Mouse (Mus musculus) gastrocnemius, adult 8-10 months (tissue): ENCODE measurements at regions not wholly inside any gene's neighbourhood (a gene's known extent, or its start where the extent isn't known, plus 50 kb on each side); places are given as distances from the start of the nearest gene placed in this dataset.

ENCODE experiments used
- DNase-seq, 2 experiments: peaks; one replicate each; pipeline ENCODE4 v3.0.0; 2022; ENCODE audit warnings: low spot score in 2 of 2

DNA sequence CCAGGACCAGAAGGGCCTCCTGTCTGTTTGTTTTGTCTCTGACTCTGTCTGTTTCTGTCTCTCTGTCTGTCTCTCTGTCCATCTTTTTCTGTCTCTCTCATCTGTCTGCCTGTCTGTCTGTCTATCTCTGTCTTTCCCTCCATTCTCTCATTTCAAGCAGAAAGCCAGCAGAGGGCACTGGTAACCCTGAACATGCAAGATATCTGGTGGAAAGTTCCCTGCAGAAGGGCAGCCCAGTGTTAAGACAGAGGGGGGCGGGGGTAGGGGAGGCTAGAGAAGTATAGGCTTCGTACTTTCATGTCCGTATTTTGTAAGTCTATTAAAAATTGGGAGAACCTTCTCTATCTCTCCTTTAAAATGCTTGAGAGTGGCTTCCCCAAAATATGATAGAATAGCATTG is 370.4 kb upstream of the Nr5a2 start:
- no peak for DNase-seq

DNA sequence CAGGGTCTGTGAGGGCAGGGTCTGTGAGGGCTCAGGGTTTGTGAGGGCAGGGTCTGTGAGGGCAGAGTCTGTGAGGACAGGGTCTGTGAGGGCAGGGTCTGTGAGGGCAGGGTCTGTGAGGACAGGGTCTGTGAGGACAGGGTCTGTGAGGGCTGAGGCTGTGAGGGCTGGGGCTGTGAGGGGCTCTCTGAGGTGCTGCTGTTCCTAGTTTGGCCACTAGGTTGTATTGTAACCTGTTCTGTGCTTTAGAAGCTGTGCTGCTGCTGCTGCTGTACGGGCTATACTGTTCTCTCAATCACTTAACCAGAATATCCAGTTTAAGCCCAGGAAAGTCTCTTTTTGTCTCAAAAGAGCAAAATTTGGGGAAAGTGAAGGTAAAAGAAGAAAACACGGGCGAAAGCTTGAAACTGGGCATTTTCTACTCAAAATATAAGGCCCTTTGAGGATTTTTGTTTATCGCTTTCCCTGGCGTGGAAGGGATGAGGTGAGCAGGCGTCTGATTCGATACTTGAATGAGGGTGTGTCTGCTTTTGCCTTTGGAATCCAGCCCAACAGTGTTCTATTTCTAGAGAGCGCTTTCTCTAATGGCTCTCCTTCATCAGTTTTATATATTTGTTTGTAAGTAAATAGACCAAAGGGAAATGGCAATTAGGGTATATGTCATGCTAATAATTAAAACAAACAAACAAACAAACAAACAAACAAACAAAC is 363.8 kb upstream of the Nr5a2 start:
- DNase-seq: no peak

DNA sequence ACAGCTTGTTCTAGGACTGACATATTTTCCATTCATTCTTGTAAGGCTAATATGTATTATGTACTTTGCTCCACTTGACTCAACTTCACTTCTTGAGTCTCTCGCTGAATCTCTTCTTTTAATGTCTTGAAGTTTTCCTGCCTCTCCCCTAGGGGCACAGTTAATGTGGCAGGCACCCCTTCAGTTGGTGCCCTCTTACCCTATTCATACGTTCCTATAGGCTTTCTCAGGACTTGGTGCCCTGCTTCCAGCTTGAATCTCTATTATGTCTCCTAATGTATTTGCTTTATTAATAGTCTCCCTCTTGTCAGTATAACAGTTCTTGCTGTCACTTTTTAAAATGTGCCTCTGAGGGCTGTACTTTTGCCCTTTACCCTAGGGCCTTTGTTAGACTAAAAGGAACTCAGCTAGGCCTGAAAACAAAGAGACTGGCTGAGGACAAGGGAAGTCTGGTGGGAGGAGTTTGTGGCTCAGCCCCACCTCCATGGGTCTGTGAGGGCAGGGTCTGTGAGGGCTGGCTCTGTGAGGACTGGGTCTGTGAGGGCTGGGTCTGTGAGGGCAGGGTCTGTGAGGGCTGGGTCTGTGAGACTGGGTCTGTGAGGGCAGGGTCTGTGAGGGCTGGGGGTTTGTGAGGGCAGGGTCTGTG is 362.9 kb upstream of the Nr5a2 start:
- DNase-seq: no peak

DNA sequence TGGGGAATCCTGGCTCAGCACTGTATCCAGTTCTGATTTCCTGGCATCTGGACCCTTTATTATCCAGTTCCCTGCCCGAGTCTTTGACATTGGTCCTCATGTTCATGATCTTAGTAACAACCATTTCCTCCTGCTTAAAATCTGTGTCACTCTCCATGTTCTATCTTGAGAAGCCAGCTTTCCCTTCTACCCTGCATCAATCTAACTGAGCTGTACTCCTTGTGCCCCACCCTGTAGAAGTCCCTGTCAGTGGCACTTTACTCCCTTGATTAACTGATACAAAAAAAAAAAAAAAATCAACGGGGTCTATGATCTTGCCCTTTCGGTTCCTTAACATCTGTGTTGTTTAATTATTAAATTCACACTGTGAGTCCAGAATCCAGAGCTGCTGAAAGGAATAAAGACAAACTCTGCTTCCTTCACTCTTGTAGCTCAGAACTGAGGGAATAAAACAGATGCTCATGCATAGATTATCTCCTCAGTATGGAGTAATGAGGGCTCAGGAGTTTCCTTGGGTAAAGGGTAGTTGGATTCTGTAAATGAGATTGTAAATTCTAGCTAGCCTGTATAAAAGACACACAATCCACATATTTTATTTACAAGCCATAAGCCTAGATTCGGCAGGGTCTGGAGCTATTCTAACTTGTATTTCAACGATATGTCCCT is 342.6 kb upstream of the Nr5a2 start:
- no peak for DNase-seq

DNA sequence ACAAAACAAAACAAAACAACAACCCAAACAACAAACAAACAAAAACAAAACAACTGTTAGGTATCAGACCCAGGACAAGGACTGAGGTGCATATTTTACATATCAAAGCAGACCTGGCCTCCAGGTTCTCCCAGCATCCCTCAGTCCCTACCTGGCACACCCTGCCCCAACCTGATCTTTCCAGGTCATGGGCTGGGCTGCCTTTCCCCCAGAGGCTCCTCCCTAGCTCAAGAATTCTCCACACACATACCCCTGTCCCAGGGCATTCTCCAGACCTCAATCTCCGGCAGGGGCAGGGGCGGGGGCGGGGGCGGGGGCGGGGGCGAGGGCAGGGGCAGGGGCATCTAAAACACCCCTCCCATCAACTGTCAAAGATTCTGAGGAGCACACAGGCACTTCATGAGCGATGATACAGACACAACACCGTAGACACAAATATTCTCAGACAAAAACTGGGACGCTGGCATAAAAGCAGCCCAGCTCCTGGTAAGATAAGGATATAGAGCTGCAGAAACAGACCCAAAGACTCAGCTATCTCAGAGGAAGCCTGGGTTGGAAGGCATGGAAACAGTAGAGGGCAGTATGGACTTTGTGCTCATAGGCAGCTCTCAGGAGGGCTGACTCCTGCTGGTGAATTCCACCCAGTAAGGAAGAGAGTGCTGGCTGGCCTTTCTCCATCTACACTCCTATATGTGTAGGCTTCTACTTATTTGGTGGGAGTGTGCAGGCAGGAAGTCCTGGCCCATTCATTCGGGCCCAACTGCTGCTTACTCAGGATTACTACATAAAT is 337.7 kb upstream of the Nr5a2 start:
- DNase-seq: no peak

DNA sequence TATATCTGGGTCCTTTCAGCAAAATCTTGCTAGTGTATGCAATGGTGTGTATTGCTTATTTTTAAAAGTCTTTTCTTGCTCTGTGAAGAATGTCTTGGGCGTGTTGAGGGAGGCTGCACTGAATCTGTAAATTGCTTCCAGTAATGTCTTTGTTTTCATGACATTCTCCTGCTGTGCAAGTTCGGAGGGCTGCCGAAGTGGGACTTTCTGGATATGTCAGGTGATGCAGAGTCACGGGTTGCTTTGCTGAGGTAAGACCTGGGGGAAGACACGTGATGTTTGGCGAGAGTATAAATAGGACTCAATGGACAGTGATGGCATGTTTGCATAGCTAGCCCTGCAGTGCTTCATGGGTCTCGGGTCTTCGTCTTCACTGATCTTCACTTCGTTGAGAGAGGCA is 329.2 kb upstream of the Nr5a2 start:
- DNase-seq: no peak

DNA sequence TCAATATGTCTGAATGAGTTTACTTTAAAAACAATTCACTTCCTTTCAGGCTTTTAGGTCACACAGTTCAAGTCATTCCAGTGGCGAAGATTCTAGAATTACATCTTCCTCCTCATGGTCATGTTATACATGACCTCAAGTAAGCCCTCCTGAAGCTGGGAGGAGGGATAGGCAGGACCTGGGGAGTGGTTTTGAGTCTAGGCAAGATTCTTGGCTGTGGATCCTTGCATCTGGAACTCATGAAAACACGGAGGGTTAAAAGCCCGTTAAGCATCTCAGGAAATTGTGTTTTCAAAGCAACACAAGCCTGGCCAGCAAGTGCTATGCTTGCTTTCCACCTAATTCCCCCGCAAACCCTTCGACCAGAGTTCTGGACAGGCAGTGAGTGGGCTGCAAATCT is 323.0 kb upstream of the Nr5a2 start:
- DNase-seq: no peak

DNA sequence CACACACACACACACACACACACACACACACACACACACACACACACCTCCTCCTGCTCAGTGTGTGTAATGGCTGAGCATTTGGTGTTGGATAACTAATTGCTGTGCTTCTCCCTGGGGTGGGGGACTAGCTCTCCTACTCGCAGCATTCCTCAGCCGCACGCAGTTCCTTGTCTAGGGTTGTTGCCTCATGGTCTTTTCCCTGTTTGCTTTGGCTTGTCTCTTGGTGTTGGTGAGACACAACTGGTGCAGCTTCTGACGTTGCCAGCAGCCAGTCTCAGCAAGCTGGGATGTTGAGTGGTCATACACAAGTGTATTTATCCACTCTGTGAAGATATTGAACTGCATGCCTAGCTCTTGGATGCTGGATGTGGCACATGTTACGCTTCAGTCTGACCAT is 322.2 kb upstream of the Nr5a2 start:
- DNase-seq: no peak

DNA sequence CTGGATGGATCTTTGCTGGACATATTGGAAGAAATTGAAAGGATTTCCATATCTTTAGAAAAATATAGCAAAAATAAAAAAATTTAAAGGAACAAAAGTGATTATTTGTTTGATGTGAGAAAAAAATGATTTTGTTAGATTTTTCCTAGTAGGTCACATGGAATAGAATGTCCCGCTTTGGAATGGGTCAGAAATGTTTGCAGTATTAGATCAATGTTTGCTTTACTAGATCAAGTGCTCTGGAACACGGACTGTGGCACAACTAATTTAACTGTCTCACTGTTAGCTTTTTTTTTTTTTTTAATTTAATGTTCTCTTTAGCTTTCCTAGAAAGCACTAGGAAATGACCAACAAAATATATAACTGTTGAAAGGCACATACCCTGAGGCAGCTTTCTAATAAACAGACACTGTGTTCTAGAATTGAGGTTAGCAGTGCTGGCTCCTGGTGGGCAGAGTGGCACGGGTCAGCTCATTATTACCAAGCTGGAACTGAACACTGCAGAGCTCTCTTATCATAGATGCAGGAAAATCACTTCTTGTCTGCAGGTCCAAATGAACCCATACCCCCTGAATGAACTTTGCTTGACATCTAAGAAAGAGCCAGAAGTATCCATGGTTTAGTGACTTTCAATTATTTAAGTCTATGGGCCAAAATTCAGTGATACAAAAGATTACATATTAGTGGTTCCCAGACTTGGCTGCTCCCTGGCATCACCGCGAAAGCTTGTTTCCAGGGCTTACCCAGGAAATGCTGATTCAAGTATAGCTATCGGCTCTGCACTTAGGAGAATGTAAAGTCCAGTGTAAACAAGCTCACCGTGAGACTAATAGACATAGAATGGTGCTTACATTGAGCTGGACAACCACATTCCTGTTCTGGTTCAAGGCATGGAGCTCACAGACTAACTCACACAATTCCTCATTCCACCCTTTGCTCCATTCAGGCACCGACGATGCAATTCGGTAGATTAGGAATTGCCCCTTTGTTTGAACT is 320.4 kb upstream of the Nr5a2 start:
- no peak for DNase-seq

DNA sequence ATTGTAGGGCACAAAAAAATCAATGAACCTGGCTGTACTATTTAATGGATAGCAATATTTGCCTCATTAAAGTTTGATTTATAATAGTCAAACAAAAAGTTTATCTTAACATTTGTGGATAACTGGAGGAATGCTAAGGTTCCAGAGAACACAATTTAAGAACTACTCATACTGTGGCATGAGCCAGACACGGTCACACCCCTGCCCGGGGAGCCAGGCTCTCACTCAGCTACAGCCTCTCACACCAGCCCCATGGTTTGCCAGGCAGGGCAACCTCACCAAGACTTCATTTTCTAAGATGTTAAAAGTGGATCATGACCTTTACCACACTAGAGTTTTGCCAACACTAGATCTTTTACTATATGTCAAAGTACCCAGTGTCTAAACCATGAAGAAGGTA is 319.7 kb upstream of the Nr5a2 start:
- no peak for DNase-seq

DNA sequence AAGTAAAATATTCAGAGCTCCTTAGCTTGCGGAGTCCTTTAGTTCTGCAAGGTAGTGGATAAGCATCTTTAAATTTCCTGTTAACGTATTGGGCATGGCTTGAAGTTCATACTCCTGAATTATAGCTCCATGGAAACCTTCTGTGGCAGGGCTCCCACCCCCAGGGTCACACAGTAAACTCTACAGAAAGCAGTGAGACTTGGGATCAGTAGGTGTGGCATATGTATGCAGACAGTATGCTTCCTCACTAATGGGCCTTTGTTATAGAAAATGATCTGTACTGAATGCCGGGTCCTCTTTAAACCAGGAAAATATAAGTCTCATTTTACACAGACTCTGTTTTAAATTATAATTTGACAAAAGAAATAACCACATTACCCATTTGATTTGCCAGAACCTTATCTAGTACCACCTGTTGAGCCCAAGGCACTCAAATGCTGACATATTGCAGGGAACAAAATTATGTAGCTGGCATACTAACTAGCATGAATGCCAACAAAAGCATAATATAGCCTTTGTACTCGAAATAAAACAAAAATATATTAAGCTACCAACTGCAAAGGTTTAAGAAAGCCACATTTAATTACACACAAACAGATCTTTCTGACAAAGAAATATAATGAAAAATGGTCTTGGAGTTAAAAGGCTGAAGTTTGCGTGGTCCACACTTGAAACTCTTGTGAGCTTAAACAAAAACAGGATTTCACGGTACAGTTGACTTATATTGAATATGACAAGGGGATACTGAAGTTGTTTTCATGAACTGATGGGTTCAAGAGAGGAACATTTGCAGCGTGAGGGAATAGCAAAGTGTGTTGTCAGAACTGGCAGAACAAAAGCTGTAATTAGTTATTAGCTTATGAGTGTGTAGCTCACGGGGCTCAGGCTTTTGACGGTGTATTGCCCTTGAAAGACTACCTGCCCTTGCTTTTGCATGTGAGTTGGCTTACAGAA is 310.7 kb upstream of the Nr5a2 start:
- no peak for DNase-seq

DNA sequence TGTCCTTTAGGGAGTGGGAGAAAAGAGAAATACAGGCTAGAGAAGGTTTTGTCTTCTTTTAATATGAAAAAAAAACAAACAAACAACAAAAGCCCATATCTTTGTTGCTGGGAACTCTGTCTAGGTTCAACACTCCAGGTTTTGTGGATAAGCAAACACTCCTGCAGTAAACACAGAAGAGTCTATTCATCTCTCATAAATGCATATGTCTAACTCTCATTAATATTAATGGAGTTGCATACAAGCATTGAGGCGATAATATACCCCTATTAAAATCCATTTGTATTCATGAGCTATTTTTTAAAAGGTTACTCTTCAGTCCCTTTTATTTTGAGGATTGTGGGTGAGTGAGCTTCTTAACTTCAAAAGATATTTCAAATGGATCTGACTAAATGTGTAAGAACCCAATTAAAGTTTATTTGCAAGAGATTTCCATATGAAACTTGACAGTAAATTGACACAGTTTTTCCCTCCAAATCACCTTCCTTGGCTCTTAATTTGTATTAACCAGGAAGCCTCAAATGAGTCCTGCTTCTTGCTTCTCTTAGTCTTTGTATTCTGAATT is 302.6 kb upstream of the Nr5a2 start:
- no peak for DNase-seq

DNA sequence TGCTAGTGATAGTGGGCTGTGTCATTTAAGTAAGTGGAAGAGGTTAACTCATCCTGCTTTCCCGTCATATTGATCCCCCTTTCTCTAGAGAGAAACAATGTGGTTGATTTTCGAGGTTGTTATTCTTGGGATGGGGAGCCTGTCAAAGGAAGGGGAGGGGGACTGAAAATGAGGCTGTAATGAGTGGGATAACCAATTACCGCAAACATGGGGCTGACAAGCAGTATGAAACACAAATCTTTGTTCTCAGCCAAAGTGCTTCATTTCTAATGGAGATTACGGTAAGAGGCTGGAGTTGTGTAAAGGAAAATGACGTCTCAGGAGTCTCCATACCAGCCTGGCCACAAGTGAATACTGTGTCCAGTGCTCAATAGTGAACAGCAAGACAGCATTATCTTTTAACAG is 301.9 kb upstream of the Nr5a2 start:
- DNase-seq: no peak

DNA sequence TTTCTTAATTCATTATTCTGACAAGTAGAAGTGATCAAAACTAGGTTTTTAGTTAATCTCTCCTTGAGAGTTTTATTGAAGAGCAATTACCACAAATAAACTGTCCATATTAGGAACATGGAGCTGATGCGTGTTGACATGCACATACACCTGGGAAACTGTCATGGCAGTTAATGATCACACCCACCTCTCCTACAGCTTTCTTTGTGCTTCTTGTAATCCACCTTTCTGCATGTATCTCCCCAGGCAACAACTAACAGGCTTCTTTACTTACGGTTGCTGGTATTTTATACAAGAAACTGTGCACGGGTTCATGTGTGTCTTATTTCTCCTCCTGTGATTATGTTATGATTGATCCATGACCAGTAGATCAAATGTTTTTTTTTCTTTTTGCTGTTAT is 296.0 kb upstream of the Nr5a2 start:
- no peak for DNase-seq

DNA sequence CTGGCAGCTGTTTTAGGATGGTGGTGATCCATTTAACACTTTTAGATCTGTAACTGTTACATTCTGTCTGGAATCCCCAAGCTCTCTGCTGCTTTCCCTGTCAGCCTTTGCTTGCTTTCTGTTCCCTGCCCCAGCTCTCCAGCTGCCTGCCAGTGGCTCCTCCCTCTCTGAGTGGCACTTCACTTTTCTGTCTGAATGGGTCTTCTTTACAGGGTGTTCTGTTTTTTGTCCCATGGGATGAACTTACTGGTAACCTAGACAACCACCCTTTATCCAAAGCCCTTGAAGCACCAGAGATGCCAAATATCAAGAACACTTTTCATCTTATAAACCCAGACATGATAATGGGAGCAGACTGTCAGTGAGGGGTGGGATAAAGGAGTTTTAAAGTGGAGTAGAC is 294.8 kb upstream of the Nr5a2 start:
- DNase-seq: no peak

DNA sequence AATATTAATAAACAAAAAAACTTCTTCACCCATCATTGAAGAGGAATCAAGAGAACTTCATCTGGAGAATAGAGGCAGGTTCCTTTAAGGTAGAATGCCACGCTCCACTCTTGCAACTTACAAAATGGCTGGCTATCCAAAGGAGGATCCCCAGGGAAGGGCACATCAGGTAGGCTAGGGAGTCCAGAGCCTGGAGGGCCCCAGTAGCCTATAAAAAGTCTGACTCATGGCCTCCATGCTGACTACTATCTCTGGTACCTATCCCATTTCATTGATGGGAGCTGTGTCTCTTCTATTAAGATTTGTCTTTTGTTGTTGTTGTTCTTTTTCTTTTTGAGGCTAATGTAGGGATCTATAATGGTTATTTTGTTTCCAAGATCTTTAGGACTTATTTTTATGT is 294.4 kb upstream of the Nr5a2 start:
- no peak for DNase-seq

DNA sequence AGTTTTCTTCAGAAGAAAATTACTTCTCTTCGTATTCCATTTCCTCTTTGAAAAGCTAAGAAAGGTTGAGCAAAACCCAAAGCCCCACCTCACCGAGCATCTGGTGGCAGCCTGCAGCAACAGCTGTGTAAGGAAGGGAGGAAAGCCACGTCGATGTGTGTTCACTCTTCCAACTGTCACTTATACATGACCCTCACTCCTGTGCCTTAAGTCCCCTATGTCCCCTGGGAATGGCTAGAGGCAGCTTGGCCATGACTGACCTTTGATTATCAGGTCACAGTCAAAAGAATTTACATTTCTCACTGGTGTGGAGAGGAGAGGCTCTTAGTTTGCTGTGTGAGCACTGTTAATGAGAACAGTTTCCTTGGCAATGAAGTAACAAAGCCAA is 266.8 kb upstream of the Nr5a2 start:
- no peak for DNase-seq

DNA sequence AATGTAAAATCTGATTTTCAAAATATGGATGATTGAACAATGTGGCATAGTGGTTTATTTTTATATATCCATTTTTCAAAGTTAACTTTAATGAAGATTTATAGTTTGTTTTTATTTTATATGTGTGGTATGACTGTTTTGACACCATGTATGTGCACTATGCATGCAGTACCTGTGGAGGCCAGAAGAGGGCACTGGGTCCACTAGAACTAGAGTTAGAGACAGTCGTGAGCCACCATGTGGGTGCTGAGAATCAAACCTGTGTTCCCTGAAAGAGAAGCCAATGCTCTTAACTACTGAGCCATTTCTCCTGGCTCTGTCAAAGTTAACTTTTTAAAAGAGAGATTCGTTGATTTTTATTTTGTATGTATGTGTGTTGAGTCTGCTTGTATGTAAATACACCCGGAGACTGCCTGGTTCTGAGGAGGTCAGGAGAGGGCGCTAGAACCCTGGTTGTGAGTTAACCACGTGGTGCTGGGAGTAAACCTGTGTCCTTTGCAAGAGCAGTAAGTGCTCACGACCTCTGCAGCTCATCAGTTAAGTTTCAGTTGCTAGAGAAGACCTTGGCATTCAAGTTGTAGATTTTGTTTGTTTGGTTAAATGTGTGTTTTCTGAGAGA is 266.3 kb upstream of the Nr5a2 start:
- DNase-seq: no peak

DNA sequence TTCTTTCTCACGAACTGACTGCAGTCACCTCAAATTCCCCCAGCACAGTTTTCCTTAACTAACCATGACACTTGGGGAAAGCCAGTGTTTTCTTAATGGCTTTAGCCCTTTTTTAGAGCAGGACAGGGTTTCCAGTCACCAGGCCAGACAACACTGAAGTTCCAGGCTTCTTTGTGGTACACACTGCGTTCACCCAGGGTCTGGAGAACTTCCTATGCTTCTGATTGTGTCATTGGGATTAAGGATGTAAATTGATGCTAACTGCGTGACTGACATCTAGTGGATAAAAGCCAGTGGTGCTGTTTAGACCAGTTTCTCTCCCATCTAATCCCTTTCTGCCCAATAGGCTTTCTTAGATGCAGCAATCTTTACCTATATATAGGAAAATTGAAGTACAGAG is 265.2 kb upstream of the Nr5a2 start:
- no peak for DNase-seq
